Mouse (Mus musculus): ENCODE results near the gene Cct2.

Cct2 gene

GRCm38 (mm10) chr10:117063254-117064021, at the start of gene Cct2:
TSS of gene Cct2 (minus strand) at chr10:117063814.
- peak; percentile 92 for DNase-seq (ENCODE audit: low read depth)

- peak; percentile 36 for DNase-seq (ENCODE audit: low read depth)
These were observed 48.9 kb upstream of the Cct2 start for GRCm38 (mm10) chr10:117112545-117112944.

- DNase-seq (ENCODE audit: low read depth): no peak
These were observed 47.8 kb upstream of the Cct2 start for GRCm38 (mm10) chr10:117111455-117111854.

- DNase-seq (ENCODE audit: low read depth): no peak
These were observed 46.7 kb upstream of the Cct2 start for GRCm38 (mm10) chr10:117110271-117110670.

- DNase-seq (ENCODE audit: low read depth): no peak
These were observed 43.1 kb upstream of the Cct2 start for GRCm38 (mm10) chr10:117106686-117107085.

- peak; percentile 87 for DNase-seq (ENCODE audit: low read depth)
These were observed 42.6 kb upstream of the Cct2 start for GRCm38 (mm10) chr10:117106244-117106643.

GRCm38 (mm10) chr10:117105015-117105414, 41.4 kb upstream of the Cct2 start:
- peak; percentile 44 for DNase-seq (ENCODE audit: low read depth)

- peak; percentile 34 for DNase-seq (ENCODE audit: low read depth)
These were observed 40.4 kb upstream of the Cct2 start for GRCm38 (mm10) chr10:117103854-117104598.

- DNase-seq (ENCODE audit: low read depth): no peak
These were observed 36.6 kb upstream of the Cct2 start for GRCm38 (mm10) chr10:117100175-117100574.

- peak; percentile 57 for DNase-seq (ENCODE audit: low read depth)
These were observed 33.6 kb upstream of the Cct2 start for GRCm38 (mm10) chr10:117097116-117097698.

GRCm38 (mm10) chr10:117096096-117096495, 32.5 kb upstream of the Cct2 start:
- no peak for DNase-seq (ENCODE audit: low read depth)

GRCm38 (mm10) chr10:117094504-117095329, 31.1 kb upstream of the Cct2 start:
- DNase-seq (ENCODE audit: low read depth): no peak

GRCm38 (mm10) chr10:117089628-117090027, 26.0 kb upstream of the Cct2 start:
- no peak for DNase-seq (ENCODE audit: low read depth)

GRCm38 (mm10) chr10:117081914-117082359, 18.3 kb upstream of the Cct2 start:
- no peak for DNase-seq (ENCODE audit: low read depth)

GRCm38 (mm10) chr10:117081326-117081725, 17.7 kb upstream of the Cct2 start:
- no peak for DNase-seq (ENCODE audit: low read depth)

GRCm38 (mm10) chr10:117078284-117078683, 14.7 kb upstream of the Cct2 start:
- peak; percentile 45 for DNase-seq (ENCODE audit: low read depth)

GRCm38 (mm10) chr10:117073176-117073575, 9.6 kb upstream of the Cct2 start:
- no peak for DNase-seq (ENCODE audit: low read depth)

- no peak for DNase-seq (ENCODE audit: low read depth)
These were observed 8.7 kb upstream of the Cct2 start for GRCm38 (mm10) chr10:117072191-117072888.

- peak; percentile 32 for DNase-seq (ENCODE audit: low read depth)
These were observed 5.5 kb upstream of the Cct2 start for GRCm38 (mm10) chr10:117069109-117069508.

GRCm38 (mm10) chr10:117064076-117064475, 462 bp upstream of the Cct2 start:
- no peak for DNase-seq (ENCODE audit: low read depth)

GRCm38 (mm10) chr10:117062894-117063253, 740 bp downstream of the Cct2 start:
- no peak for DNase-seq (ENCODE audit: low read depth)

All from c-Kit-positive CD71-positive TER-119-negative erythroid progenitor cells, embryonic 14.5 days (primary cell).